Mouse (Mus musculus) midbrain, embryonic 11.5 days (tissue): Measurements from ENCODE around the gene Fam163a. TPM values are rescaled to one million over a fixed set of nuclear protein-coding genes. Genes with fewer than 3 reads are reported as not detected.
A peak's percentile ranks its signal among the peaks of the same experiment; 100 is the strongest.

Experiments
- ATAC-seq: fragments of 200-750 bp; cut with Nextera tagmentation; 2 replicates; pipeline ENCODE4 v1.8.0; 2017; ENCODE audit warnings: moderate TSS enrichment, moderate library complexity; ENCODE audit not compliant: low FRiP score
- DNase-seq: peaks from one replicate; pipeline ENCODE4 v3.0.0; 2015; ENCODE audit warnings: low spot score; ENCODE audit errors: missing footprints
- H3K27ac ChIP-seq: fragments of 300-500 bp; sonication (generic); 2 replicates; pipeline ENCODE4 v1.5.1; 2014; ENCODE audit warnings: low read depth, low read length
- H3K27me3 ChIP-seq: fragments of 300-500 bp; sonication (generic); 2 replicates; pipeline ENCODE4 v1.6.1; 2014; ENCODE audit warnings: mild to moderate bottlenecking, low read length, moderate library complexity, mixed read lengths; ENCODE audit not compliant: control insufficient read depth, insufficient read depth
- H3K36me3 ChIP-seq: fragments of 300-500 bp; sonication (generic); 2 replicates; pipeline ENCODE4 v1.6.1; 2014; ENCODE audit warnings: mild to moderate bottlenecking, low read length, moderate library complexity, mixed read lengths; ENCODE audit not compliant: control insufficient read depth, insufficient read depth
- H3K4me1 ChIP-seq: fragments of 300-500 bp; sonication (generic); 2 replicates; pipeline ENCODE4 v1.6.1; 2014; ENCODE audit warnings: low read length; ENCODE audit not compliant: control insufficient read depth, insufficient read depth
- H3K4me2 ChIP-seq: fragments of 300-500 bp; sonication (generic); 2 replicates; pipeline ENCODE4 v1.6.1; 2014; ENCODE audit warnings: mild to moderate bottlenecking, moderate library complexity
- H3K4me3 ChIP-seq: fragments of 300-500 bp; sonication (generic); 2 replicates; pipeline ENCODE4 v1.5.1; 2014; ENCODE audit warnings: low read depth, low read length
- H3K9ac ChIP-seq: fragments of 300-500 bp; sonication (generic); 2 replicates; pipeline ENCODE4 v1.6.1; 2014; ENCODE audit warnings: low read length
- H3K9me3 ChIP-seq: fragments of 300-500 bp; sonication (generic); 2 replicates; pipeline ENCODE4 v1.6.1; 2016; ENCODE audit warnings: low read length; ENCODE audit not compliant: control insufficient read depth
- WGBS: fragments of 180-500 bp; shearing (Covaris S2); extraction: QIAGEN DNeasy Blood & Tissue Kit; methylation state at CpG from one replicate; pipeline ENCODE4 v1.1.7; 2014; 5-methylcytosine and 5-hydroxymethylcytosine counted together
- polyA plus RNA-seq: library from polyadenylated mRNA; unstranded; fragments of >200 nt; fragmentation: Nextera tagmentation; extraction: Ambion mirVana; gene quantifications from 2 replicates; pipeline ENCODE4 v1.2.1, GENCODE M21; 2014

The Fam163a gene
- polyA plus RNA-seq, 1 experiment from 2014 or later = 6.8 TPM

- no peaks in the 10 kb centered on the region for H3K27me3 ChIP-seq
- no peak overlapping the region for H3K4me3 ChIP-seq
- no peak overlapping the region for H3K9ac ChIP-seq
- no peaks in the 10 kb centered on the region for H3K36me3 ChIP-seq
- no peak overlapping the region for H3K4me2 ChIP-seq
- H3K4me1 ChIP-seq = no peaks in the 10 kb centered on the region
- no peaks in the 10 kb centered on the region for H3K9me3 ChIP-seq
- no peak for ATAC-seq
- 57% methylated on average over 3 of the region's 3 CpGs for WGBS
- no peak overlapping the region for H3K27ac ChIP-seq
- DNase-seq = no peak
Measured at GRCm38 (mm10) chr1:156084603-156085002, 120.2 kb downstream of the Fam163a start.

GRCm38 (mm10) chr1:156077655-156078054 is 127.2 kb downstream of the Fam163a start:
- DNase-seq (no peak), ATAC-seq (no peak)
- no peak overlapping the region for H3K27ac ChIP-seq
- H3K4me1 ChIP-seq = no peaks in the 10 kb centered on the region
- no peak overlapping the region for H3K4me2 ChIP-seq
- H3K9me3 ChIP-seq = no peaks in the 10 kb centered on the region
- no peaks in the 10 kb centered on the region for H3K36me3 ChIP-seq
- no peaks in the 10 kb centered on the region for H3K27me3 ChIP-seq
- H3K4me3 ChIP-seq = no peak overlapping the region
- 72% methylated on average over 3 of the region's 3 CpGs for WGBS
- H3K9ac ChIP-seq = no peak overlapping the region

GRCm38 (mm10) chr1:156076474-156076873 is 128.4 kb downstream of the Fam163a start:
- no peak overlapping the region for H3K4me3 ChIP-seq
- no peak overlapping the region for H3K27ac ChIP-seq
- ATAC-seq (no peak), DNase-seq (no peak)
- no peaks in the 10 kb centered on the region for H3K9me3 ChIP-seq
- no peak overlapping the region for H3K9ac ChIP-seq
- H3K4me1 ChIP-seq = no peaks in the 10 kb centered on the region
- 60% methylated on average over 4 of the region's 4 CpGs for WGBS
- H3K36me3 ChIP-seq = no peaks in the 10 kb centered on the region
- no peaks in the 10 kb centered on the region for H3K27me3 ChIP-seq
- H3K4me2 ChIP-seq = no peak overlapping the region

GRCm38 (mm10) chr1:156074575-156074974 is 130.3 kb downstream of the Fam163a start:
- no peaks in the 10 kb centered on the region for H3K36me3 ChIP-seq
- no peak overlapping the region for H3K9ac ChIP-seq
- H3K27me3 ChIP-seq = no peaks in the 10 kb centered on the region
- 62% methylated on average over 8 of the region's 8 CpGs for WGBS
- no peaks in the 10 kb centered on the region for H3K9me3 ChIP-seq
- no peak for DNase-seq
- ATAC-seq = no peak
- H3K27ac ChIP-seq = no peak overlapping the region
- no peaks in the 10 kb centered on the region for H3K4me1 ChIP-seq
- no peak overlapping the region for H3K4me3 ChIP-seq
- no peak overlapping the region for H3K4me2 ChIP-seq

GRCm38 (mm10) chr1:156073169-156073821 is 131.5 kb downstream of the Fam163a start:
- H3K36me3 ChIP-seq = no peaks in the 10 kb centered on the region
- no peaks in the 10 kb centered on the region for H3K9me3 ChIP-seq
- H3K4me1 ChIP-seq = no peaks in the 10 kb centered on the region
- no peak overlapping the region for H3K9ac ChIP-seq
- H3K4me3 ChIP-seq = no peak overlapping the region
- DNase-seq = no peak
- WGBS = 63% methylated on average over 15 of the region's 15 CpGs
- ATAC-seq = no peak
- H3K27me3 ChIP-seq = no peaks in the 10 kb centered on the region
- no peak overlapping the region for H3K4me2 ChIP-seq
- H3K27ac ChIP-seq = no peak overlapping the region

GRCm38 (mm10) chr1:156070106-156070505 is 134.7 kb downstream of the Fam163a start:
- Histone ChIP-seq H3K9me3 (no peaks in the 10 kb centered on the region), H3K4me1 (no peaks in the 10 kb centered on the region), H3K4me3 (no peak overlapping the region), H3K9ac (no peak overlapping the region), H3K27ac (no peak overlapping the region), H3K4me2 (no peak overlapping the region), H3K27me3 (no peaks in the 10 kb centered on the region), H3K36me3 (peaks cover 2% of the 10 kb centered on the region; the same call in 1 of the 2 replicates)
- ATAC-seq (no peak), DNase-seq (no peak)
- WGBS = 89% methylated on average over 14 of the region's 14 CpGs

- no peak for ATAC-seq
Measured at GRCm38 (mm10) chr1:156066133-156066532, 138.7 kb downstream of the Fam163a start.

GRCm38 (mm10) chr1:156062193-156062592 is 142.6 kb downstream of the Fam163a start:
- Histone ChIP-seq H3K27me3 (no peaks in the 10 kb centered on the region), H3K36me3 (peaks cover 13% of the 10 kb centered on the region), H3K27ac (no peak overlapping the region), H3K4me1 (no peaks in the 10 kb centered on the region), H3K4me2 (no peak overlapping the region), H3K4me3 (no peak overlapping the region), H3K9me3 (no peaks in the 10 kb centered on the region), H3K9ac (no peak overlapping the region)
- DNase-seq (peak; percentile 41), ATAC-seq (no peak)
- WGBS = 95% methylated on average over 4 of the region's 4 CpGs

More at GRCm38 (mm10) chr1:156066133-156066532, 138.7 kb downstream of the Fam163a start:
- no peaks in the 10 kb centered on the region for H3K9me3 ChIP-seq
- no peak for DNase-seq
- H3K4me1 ChIP-seq = no peaks in the 10 kb centered on the region
- no peak overlapping the region for H3K27ac ChIP-seq
- H3K36me3 ChIP-seq = peaks cover 13% of the 10 kb centered on the region
- H3K27me3 ChIP-seq = no peaks in the 10 kb centered on the region
- H3K9ac ChIP-seq = no peak overlapping the region
- H3K4me2 ChIP-seq = no peak overlapping the region
- no peak overlapping the region for H3K4me3 ChIP-seq
- 64% methylated on average over 3 of the region's 3 CpGs for WGBS

- H3K36me3 ChIP-seq = peaks cover 8% of the 10 kb centered on the region
- H3K9me3 ChIP-seq = no peaks in the 10 kb centered on the region
- 87% methylated on average over 2 of the region's 2 CpGs for WGBS
Measured at GRCm38 (mm10) chr1:156058207-156058606, 146.6 kb downstream of the Fam163a start.

More at GRCm38 (mm10) chr1:156058207-156058606, 146.6 kb downstream of the Fam163a start:
- Histone ChIP-seq H3K27ac (no peak overlapping the region), H3K4me1 (no peaks in the 10 kb centered on the region), H3K4me2 (no peak overlapping the region), H3K27me3 (no peaks in the 10 kb centered on the region), H3K9ac (no peak overlapping the region), H3K4me3 (no peak overlapping the region)
- ATAC-seq (no peak), DNase-seq (no peak)
